Mouse (Mus musculus) v-Abl transformed pro-B cells (cell line): ENCODE results near the gene Zkscan2.

Experiments
- in situ Hi-C, 2 experiments: fragments of 400-800 bp; cut with MboI; formaldehyde crosslinking; loops; one replicate each; pipeline ENCODE4 v1.15.1; 2025; ENCODE audit not compliant: unreplicated experiment in 2 of 2

The Zkscan2 gene

GRCm38 (mm10) chr7:123500239-123501219 lies at the start of gene Zkscan2:
Gene Zkscan2 (minus strand): TSS chr7:123500449.
- in situ Hi-C loops = no loop called here

DNA sequence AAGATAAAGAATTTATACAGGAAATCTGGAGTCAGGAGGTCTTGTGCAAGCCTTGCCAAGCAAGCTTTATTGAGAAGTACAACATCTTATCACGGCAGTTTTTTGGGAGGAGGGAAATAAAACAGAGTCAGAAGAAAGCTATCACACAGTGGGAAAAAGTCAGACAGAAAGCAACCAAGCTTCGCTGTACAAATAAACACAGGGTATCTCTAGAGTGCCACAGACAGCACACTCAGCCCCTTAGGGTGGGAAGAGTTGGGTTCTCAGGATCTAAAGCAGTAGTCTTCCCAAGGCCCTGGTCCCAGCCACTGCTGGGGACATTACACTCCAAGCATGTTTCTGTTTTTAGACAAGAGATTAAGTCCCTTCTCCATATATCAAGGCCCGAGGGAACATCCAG lies 28.9 kb upstream of the Zkscan2 start:
- in situ Hi-C loops = no loop called here

DNA sequence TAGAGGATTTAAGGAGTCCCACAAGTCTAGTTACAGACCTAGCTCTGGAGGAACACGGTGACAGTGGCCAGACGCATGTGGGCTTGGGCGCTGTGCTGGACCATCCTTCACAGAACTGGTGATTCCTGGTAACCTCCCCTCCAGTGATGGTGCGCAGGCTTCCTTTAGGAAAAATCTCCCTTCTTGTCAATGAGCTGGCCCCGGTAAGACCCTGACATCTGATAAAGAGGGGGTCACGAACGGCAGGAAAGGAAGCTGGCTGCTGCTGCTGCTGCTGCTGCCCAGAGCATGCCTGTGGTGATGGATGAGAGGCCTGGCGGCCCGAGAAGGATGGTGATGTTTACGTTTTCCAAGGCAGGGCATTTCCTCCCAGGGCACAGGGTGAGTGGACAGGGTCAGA lies 25.5 kb upstream of the Zkscan2 start:
- in situ Hi-C loops = no loop called here

- in situ Hi-C loops = loop anchor here in 1 of 2 experiments (5.0 kb wide), 1 partner anchor 1868 kb away; no protein-coding TSS in a partner anchor
Measured at GRCm38 (mm10) chr7:123524218-123524861, 24.1 kb upstream of the Zkscan2 start.

DNA sequence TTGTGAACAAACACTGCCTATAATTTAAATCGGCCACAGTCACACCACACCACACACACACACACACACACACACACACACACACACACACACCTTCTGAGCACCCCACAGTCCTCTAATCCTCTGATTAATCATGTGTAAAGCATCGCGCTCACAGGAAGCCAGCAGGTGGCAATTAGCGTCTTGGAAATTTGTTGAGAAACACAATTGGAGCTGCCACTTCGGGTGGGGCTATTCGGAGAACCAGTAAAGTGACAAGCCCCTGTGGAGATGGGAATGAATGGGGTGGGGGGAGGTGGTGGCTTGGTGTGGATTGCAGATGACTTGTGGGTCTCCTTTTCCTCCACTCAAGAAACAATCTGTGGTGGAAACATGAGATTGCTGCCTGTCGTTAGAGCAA lies 7.7 kb upstream of the Zkscan2 start:
- in situ Hi-C loops = no loop called here

DNA sequence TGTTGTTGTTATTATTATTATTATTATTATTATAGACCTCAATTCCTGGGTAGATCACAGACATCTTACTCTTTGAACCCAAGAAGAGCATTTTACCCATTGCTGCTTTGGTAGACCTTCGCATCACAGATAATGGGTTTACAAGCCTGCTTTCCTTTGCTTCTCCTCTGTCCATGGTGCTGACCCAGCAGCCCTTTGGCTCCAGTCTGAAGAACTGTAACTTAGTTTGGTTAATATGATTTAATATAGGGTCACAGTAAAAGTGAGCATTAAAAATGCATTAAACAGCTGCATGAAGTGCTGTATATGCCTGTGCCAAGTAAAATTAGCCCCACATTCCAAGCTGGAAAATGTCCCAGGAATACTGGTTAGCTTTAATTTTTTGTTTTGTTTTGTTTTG lies 3.1 kb upstream of the Zkscan2 start:
- in situ Hi-C loops = no loop called here

DNA sequence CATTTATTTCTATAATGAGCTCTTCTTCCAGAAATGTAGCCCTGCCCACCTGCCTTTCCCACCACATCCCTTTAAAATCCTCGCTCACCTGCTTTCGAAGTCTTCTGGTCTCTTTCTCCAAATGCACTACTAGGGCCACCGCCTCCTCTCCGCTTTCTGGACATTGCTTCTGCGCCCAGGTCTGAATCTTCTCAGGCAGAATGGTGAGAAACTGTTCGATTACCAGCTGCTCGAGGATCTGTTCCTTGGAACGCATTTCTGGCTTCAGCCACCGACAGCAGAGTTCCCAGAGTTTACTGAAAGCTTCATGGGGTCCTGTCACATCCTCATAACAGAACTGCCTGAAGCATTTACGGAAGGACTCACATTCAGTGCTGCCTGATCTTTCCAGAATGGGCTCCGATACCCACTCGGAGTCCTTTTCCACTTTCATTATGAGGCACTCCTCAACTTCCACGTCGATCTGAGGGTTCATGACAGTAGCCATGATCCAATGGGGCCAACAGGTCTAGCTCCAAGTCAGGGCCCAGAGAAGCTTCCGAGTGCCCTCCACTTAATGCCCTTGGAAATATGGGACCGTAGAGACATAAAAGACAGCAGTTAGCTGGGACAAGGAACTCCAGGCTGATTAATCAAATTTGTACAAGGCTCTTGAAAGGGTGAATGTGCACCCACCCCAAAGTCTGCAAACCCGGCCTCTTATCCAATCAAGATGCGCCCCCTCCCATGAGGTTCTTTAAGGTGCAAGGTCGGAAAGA lies 589 bp downstream of the Zkscan2 start:
- in situ Hi-C loops = no loop called here

GRCm38 (mm10) chr7:123487703-123488102 lies 12.5 kb downstream of the Zkscan2 start:
- in situ Hi-C loops = no loop called here

- in situ Hi-C loops = loop anchor here (5.0 to 25.0 kb wide), 6 partner anchors 261 to 1256 kb away; partner anchors contain the start of gene Chp2 (in 1 of the 2)
Measured at GRCm38 (mm10) chr7:123467961-123468360, 32.3 kb downstream of the Zkscan2 start.

DNA sequence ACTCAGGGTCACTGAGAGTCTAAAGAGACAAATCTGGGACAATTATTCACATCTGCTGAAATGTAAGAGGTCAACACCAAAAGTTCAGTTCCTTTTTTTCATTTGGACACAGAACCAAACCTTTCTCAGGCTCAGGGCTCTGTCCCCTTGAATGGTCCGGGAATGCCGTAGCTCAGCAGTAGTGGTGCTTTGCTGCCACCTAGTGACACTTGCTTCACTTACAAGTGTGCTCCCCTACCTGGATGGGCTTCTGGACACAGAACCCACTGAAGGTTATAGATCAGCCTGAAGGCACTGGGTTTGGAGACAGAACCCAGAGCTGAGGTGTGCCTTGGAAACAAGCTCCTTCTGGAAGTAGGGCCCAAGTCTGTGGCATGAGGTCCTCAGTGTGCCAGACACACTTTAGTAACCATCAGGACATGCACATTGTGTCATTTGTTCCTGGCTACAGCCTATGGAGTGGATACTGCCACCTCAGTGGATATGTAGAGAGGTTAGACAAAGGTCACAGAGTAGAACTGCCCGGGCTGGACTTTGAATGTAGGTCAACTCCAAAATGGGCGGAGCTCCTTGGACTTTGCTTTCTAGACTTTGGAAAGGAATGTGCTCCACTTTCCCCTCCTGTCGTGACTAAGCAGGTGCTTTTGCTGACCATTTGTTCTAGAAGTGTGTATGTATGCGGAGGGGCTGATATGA lies 34.4 kb downstream of the Zkscan2 start:
- in situ Hi-C loops = loop anchor here (5.0 to 25.0 kb wide), 6 partner anchors 259 to 1254 kb away; partner anchors contain the start of gene Chp2 (in 1 of the 2)

- in situ Hi-C loops = loop anchor here (5.0 to 25.0 kb wide), 5 partner anchors 529 to 1251 kb away; partner anchors contain the start of gene Chp2 (in 1 of the 2)
Measured at GRCm38 (mm10) chr7:123463569-123463968, 36.7 kb downstream of the Zkscan2 start.

- in situ Hi-C loops = loop anchor here (5.0 to 25.0 kb wide), 5 partner anchors 527 to 1250 kb away; partner anchors contain the start of gene Chp2 (in 1 of the 2)
Measured at GRCm38 (mm10) chr7:123462070-123462501, 38.2 kb downstream of the Zkscan2 start, which contains the start of gene Aqp8. Gene Aqp8 (plus strand): TSS chr7:123462291.

- in situ Hi-C loops = loop anchor here (5.0 to 25.0 kb wide), 5 partner anchors 527 to 1249 kb away; partner anchors contain the start of gene Chp2 (in 1 of the 2)
Measured at GRCm38 (mm10) chr7:123461316-123461715, 38.9 kb downstream of the Zkscan2 start.

- in situ Hi-C loops = loop anchor here (25.0 kb wide), 2 partner anchors 1222 to 1247 kb away; partner anchors contain the start of gene Chp2 (in 1 of the 2)
Measured at GRCm38 (mm10) chr7:123459247-123459646, 41.0 kb downstream of the Zkscan2 start.

- in situ Hi-C loops = loop anchor here (25.0 kb wide), 2 partner anchors 1221 to 1246 kb away; partner anchors contain the start of gene Chp2 (in 1 of the 2)
Measured at GRCm38 (mm10) chr7:123458309-123458708, 41.9 kb downstream of the Zkscan2 start.

DNA sequence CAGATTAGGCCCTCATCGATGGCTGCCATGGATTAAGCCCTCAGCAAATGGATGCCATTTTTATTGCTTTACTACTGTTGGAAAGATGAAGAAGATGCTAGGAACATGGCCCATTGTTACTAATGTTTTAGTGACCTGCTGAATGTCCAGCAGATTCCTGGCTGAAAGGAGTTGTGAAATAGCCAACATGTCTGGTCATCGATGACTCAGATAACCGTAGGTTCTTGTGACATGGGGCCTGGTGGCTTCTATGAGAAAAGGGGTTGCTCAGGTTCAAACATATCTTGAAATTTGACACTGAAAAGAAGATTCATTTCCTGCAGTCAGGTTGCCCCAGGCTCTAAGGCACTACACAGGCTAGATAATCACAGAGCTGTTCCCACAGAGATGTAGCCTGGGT lies 45.2 kb downstream of the Zkscan2 start:
- in situ Hi-C loops = loop anchor here (25.0 kb wide), 2 partner anchors 1218 to 1243 kb away; partner anchors contain the start of gene Chp2 (in 1 of the 2)

DNA sequence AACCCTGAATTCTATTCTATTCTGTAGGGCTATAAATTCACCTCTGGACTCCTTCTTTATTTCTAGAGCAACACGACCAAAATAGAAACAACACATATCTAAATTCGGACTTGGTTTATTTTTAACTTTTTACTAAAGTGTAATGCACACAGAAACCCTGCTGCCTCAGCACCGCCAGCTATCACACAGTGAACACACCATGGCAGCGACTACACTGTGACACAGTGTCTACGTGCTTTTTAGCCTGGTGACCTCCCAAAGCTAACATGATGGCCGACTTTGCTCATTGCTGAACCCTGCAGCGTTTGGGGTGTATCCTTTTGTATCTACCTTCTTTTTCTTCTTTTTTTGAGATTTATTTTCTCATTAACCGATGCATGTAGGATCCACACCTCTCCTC lies 47.2 kb downstream of the Zkscan2 start:
- in situ Hi-C loops = loop anchor here (25.0 kb wide), 2 partner anchors 1216 to 1241 kb away; partner anchors contain the start of gene Chp2 (in 1 of the 2)

GRCm38 (mm10) chr7:123452551-123452950 lies 47.7 kb downstream of the Zkscan2 start:
- in situ Hi-C loops = loop anchor here (25.0 kb wide), 2 partner anchors 1215 to 1240 kb away; partner anchors contain the start of gene Chp2 (in 1 of the 2)

GRCm38 (mm10) chr7:123450515-123450914 lies 49.7 kb downstream of the Zkscan2 start:
- in situ Hi-C loops = loop anchor here (25.0 kb wide), 2 partner anchors 1213 to 1238 kb away; partner anchors contain the start of gene Chp2 (in 1 of the 2)
